Mouse (Mus musculus): Measurements from ENCODE around the gene Bcap31. TPM values are rescaled to one million over a fixed set of nuclear protein-coding genes. Genes with fewer than 3 reads are reported as not detected.

The Bcap31 gene
- total RNA-seq (2014; rRNA removed) (154 and 168 TPM in 2 replicates), polyA plus RNA-seq (2012; rRNA removed) (69.8 and 85.5 TPM in 2 replicates)

- H3K4me1 ChIP-seq (ENCODE audit: control insufficient read depth, insufficient read depth, low read length) = peaks cover 14% of the 10 kb centered on the region
- peak within 1 kb of the TSS; percentile 72 for H3K9ac ChIP-seq (ENCODE audit: low read depth, low read length)
- H3K27ac ChIP-seq (replicated peaks; ENCODE audit: insufficient read depth, low read depth, low read length) = peak within 1 kb of the TSS; percentile 90
- peak within 1 kb of the TSS; percentile 67 for H3K4me3 ChIP-seq (ENCODE audit: insufficient read depth, low read depth, low read length)
- H3K36me3 ChIP-seq (ENCODE audit: control insufficient read depth, insufficient read depth, low read length) = peaks cover 12% of the 10 kb centered on the region
- no peaks in the 10 kb centered on the region for H3K79me2 ChIP-seq (ENCODE audit: control insufficient read depth, insufficient read depth, low read length)
- TF ChIP-seq POLR2A (IDR thresholded peaks at IDR 0.05; ENCODE audit: extremely low read depth, insufficient read depth, low read length) (peak; percentile 22), CTCF (IDR thresholded peaks at IDR 0.05; ENCODE audit: low read depth, low read length) (no peak)
- peak; percentile 85 for DNase-seq (ENCODE audit: extremely low read depth, low read depth, low spot score)
- under 1% methylated on average over 32 of the region's 45 CpGs for WGBS
- no peaks in the 10 kb centered on the region for H3K27me3 ChIP-seq (ENCODE audit: control insufficient read depth, insufficient read depth, low read length)
Measured at GRCm38 (mm10) chrX:73716109-73716661, at the start of gene Bcap31, which contains the start of gene Abcd1. Gene Bcap31, minus strand, starts transcription at chrX:73716175. Gene Abcd1, plus strand, starts transcription at chrX:73716597.

GRCm38 (mm10) chrX:73765311-73765710, 49.3 kb upstream of the Bcap31 start:
- WGBS = 54% methylated on average over 1 of the region's 1 CpGs
- H3K79me2 ChIP-seq (ENCODE audit: control insufficient read depth, insufficient read depth, low read length) = no peaks in the 10 kb centered on the region
- H3K4me3 ChIP-seq (ENCODE audit: insufficient read depth, low read depth, low read length) = no peak overlapping the region
- TF ChIP-seq CTCF (IDR thresholded peaks at IDR 0.05; ENCODE audit: low read depth, low read length) = no peak
- no peak for TF ChIP-seq POLR2A (IDR thresholded peaks at IDR 0.05; ENCODE audit: extremely low read depth, insufficient read depth, low read length)
- no peak overlapping the region for H3K9ac ChIP-seq (ENCODE audit: low read depth, low read length)
- no peak overlapping the region; the same call in 1 of the 2 replicates for H3K27ac ChIP-seq (replicated peaks; ENCODE audit: insufficient read depth, low read depth, low read length)
- no peaks in the 10 kb centered on the region for H3K27me3 ChIP-seq (ENCODE audit: control insufficient read depth, insufficient read depth, low read length)
- no peaks in the 10 kb centered on the region for H3K36me3 ChIP-seq (ENCODE audit: control insufficient read depth, insufficient read depth, low read length)
- no peaks in the 10 kb centered on the region; the same call in 1 of the 2 replicates for H3K4me1 ChIP-seq (ENCODE audit: control insufficient read depth, insufficient read depth, low read length)
- DNase-seq (ENCODE audit: extremely low read depth, low read depth, low spot score) = peak; percentile 45

DNA sequence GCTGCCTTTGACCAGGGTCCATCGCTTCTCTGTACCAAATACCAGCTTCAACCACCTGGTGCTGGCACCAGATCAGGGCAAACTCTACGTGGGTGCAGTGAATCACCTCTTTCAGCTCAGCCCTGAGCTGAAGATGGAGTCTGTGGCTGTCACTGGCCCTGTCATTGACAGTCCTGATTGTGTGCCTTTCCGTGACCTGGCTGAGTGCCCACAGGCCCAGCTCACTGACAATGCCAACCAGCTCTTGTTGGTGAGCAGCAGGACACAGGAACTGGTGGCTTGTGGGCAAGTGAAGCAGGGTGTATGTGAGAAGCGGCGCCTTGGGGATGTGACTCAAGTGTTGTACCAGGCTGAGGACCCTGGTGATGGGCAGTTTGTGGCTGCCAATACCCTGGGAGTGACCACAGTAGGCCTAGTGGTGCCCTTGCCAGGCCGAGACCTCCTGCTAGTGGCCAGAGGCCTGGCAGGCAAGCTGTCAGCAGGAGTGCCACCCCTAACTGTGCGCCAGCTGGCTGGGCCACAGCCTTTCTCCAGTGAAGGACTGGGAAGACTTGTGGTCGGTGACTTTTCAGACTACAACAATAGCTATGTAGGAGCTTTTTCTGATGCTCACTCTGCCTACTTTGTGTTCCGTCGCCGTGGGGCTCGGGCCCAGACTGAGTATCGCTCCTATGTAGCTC, 42.8 kb upstream of the Bcap31 start:
- TF ChIP-seq POLR2A (IDR thresholded peaks at IDR 0.05; ENCODE audit: extremely low read depth, insufficient read depth, low read length) (no peak), CTCF (IDR thresholded peaks at IDR 0.05; ENCODE audit: low read depth, low read length) (no peak)
- Histone ChIP-seq H3K9ac (ENCODE audit: low read depth, low read length) (no peak overlapping the region), H3K4me3 (ENCODE audit: insufficient read depth, low read depth, low read length) (no peak overlapping the region), H3K4me1 (ENCODE audit: control insufficient read depth, insufficient read depth, low read length) (no peaks in the 10 kb centered on the region), H3K27ac (replicated peaks; ENCODE audit: insufficient read depth, low read depth, low read length) (no peak overlapping the region), H3K36me3 (ENCODE audit: control insufficient read depth, insufficient read depth, low read length) (no peaks in the 10 kb centered on the region), H3K27me3 (ENCODE audit: control insufficient read depth, insufficient read depth, low read length) (no peaks in the 10 kb centered on the region; the same call in 1 of the 2 replicates), H3K79me2 (ENCODE audit: control insufficient read depth, insufficient read depth, low read length) (no peaks in the 10 kb centered on the region)
- DNase-seq (ENCODE audit: extremely low read depth, low read depth, low spot score) = no peak
- WGBS = 86% methylated on average over 13 of the region's 13 CpGs

DNA sequence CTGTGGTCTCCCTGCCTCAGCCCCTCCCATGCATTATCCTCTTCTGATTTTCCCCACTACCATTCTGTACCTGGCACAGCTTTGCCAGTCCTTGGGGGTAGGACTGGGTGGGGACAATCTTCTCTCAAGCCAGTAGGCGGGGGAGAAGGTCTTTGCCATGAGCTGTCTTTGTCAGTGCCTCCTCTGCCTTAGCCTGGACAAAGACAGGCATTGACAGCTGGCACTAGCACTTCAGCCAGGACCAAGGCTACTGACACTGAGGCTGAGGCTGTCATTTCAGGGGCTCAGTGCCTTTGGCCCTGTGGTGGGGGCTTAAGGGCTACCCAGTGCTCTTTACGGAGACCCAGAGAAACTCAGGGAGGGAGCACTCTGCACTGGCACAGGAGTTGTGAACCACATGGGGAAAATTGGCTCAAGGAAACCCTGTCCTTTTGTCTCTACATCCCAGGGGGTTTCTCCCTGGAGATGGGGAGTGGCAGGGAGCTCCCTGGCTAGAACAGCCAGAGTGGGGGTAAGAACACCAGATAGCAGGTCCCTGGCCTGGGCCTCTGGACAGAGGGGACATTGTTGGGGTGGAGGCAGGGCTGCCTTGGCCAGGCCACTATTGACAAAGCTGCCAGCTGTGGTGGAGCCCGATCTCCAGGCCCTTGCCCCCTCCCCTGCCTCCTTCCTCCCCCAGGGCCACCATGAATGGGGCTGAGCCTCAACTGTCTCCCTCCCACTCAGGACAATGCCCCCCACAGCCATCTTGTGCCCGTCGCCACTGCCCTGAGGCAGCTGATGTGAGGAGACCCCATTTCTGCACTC, 40.6 kb upstream of the Bcap31 start, which contains the start of gene Plxnb3:
TSS of gene Plxnb3 (plus strand) at position 757 of the 807 bp plus-strand sequence.
- TF ChIP-seq CTCF (IDR thresholded peaks at IDR 0.05; ENCODE audit: low read depth, low read length) (no peak), POLR2A (IDR thresholded peaks at IDR 0.05; ENCODE audit: extremely low read depth, insufficient read depth, low read length) (no peak)
- H3K36me3 ChIP-seq (ENCODE audit: control insufficient read depth, insufficient read depth, low read length) = no peaks in the 10 kb centered on the region
- 81% methylated on average over 5 of the region's 5 CpGs for WGBS

GRCm38 (mm10) chrX:73748977-73749376, 33.0 kb upstream of the Bcap31 start:
- Histone ChIP-seq H3K4me3 (ENCODE audit: insufficient read depth, low read depth, low read length) (no peak overlapping the region), H3K27me3 (ENCODE audit: control insufficient read depth, insufficient read depth, low read length) (no peaks in the 10 kb centered on the region), H3K27ac (replicated peaks; ENCODE audit: insufficient read depth, low read depth, low read length) (no peak overlapping the region), H3K79me2 (ENCODE audit: control insufficient read depth, insufficient read depth, low read length) (no peaks in the 10 kb centered on the region), H3K9ac (ENCODE audit: low read depth, low read length) (no peak overlapping the region), H3K36me3 (ENCODE audit: control insufficient read depth, insufficient read depth, low read length) (no peaks in the 10 kb centered on the region), H3K4me1 (ENCODE audit: control insufficient read depth, insufficient read depth, low read length) (no peaks in the 10 kb centered on the region)
- no peak for TF ChIP-seq POLR2A (IDR thresholded peaks at IDR 0.05; ENCODE audit: extremely low read depth, insufficient read depth, low read length)
- WGBS = 90% methylated on average over 1 of the region's 1 CpGs
- DNase-seq (ENCODE audit: extremely low read depth, low read depth, low spot score) = no peak

More for the DNA sequence above, 40.6 kb upstream of the Bcap31 start, which contains the start of gene Plxnb3:
- Histone ChIP-seq H3K27me3 (ENCODE audit: control insufficient read depth, insufficient read depth, low read length) (no peaks in the 10 kb centered on the region; the same call in 1 of the 2 replicates), H3K9ac (ENCODE audit: low read depth, low read length) (no peak within 1 kb of the TSS), H3K79me2 (ENCODE audit: control insufficient read depth, insufficient read depth, low read length) (no peaks in the 10 kb centered on the region), H3K27ac (replicated peaks; ENCODE audit: insufficient read depth, low read depth, low read length) (no peak within 1 kb of the TSS), H3K4me3 (ENCODE audit: insufficient read depth, low read depth, low read length) (no peak within 1 kb of the TSS), H3K4me1 (ENCODE audit: control insufficient read depth, insufficient read depth, low read length) (no peaks in the 10 kb centered on the region)
- no peak for DNase-seq (ENCODE audit: extremely low read depth, low read depth, low spot score)
